Mouse (Mus musculus) heart, postnatal 0 days (tissue): ENCODE results near the gene Efemp2.

ENCODE experiments used
- CTCF ChIP-seq: IDR thresholded peaks from 2 replicates; pipeline ENCODE4 v1.5.1; 2016; ENCODE audit warnings: antibody characterized with exemption, control low read depth, low read depth
- EP300 ChIP-seq: IDR thresholded peaks from 2 replicates; pipeline ENCODE4 v1.6.1; 2016; ENCODE audit warnings: antibody characterized with exemption, low read depth

GRCm38 (mm10) chr19:5480016-5480415 is 6.3 kb downstream of the Efemp2 start:
- TF ChIP-seq EP300 (no peak), CTCF (no peak)
